Mouse (Mus musculus) lung, postnatal 14 days (tissue): ENCODE data around the gene Bcor.

Source experiments
- DNase-seq: peaks from one replicate; pipeline ENCODE4 v3.0.0; 2021

Bcor gene

GRCm38 (mm10) chrX:12003539-12003938 is 156.6 kb downstream of the Bcor start:
- DNase-seq, result no peak

GRCm38 (mm10) chrX:12003106-12003505 is 157.0 kb downstream of the Bcor start:
- DNase-seq, result peak; percentile 17

GRCm38 (mm10) chrX:12002596-12002995 is 157.6 kb downstream of the Bcor start:
- no peak for DNase-seq

- DNase-seq, result no peak
These were observed 158.2 kb downstream of the Bcor start for GRCm38 (mm10) chrX:12001969-12002368.

- no peak for DNase-seq
These were observed 158.8 kb downstream of the Bcor start for GRCm38 (mm10) chrX:12001336-12001735.

GRCm38 (mm10) chrX:12000620-12001019 is 159.5 kb downstream of the Bcor start:
- DNase-seq, result no peak

GRCm38 (mm10) chrX:11999951-12000350 is 160.2 kb downstream of the Bcor start:
- no peak for DNase-seq

- DNase-seq, result peak; percentile 64
These were observed 161.2 kb downstream of the Bcor start for GRCm38 (mm10) chrX:11998934-11999336.

GRCm38 (mm10) chrX:11996891-11997290 is 163.3 kb downstream of the Bcor start:
- DNase-seq, result peak; percentile 22

- no peak for DNase-seq
These were observed 163.7 kb downstream of the Bcor start for GRCm38 (mm10) chrX:11996489-11996888.

GRCm38 (mm10) chrX:11993641-11994419 is 166.3 kb downstream of the Bcor start:
- no peak for DNase-seq

- no peak for DNase-seq
These were observed 170.7 kb downstream of the Bcor start for GRCm38 (mm10) chrX:11989471-11989870.

- DNase-seq, result no peak
These were observed 171.8 kb downstream of the Bcor start for GRCm38 (mm10) chrX:11988191-11988896.

GRCm38 (mm10) chrX:11987602-11988001 is 172.6 kb downstream of the Bcor start:
- DNase-seq, result no peak
